Mouse (Mus musculus) frontal cortex, adult 2 months (tissue): ENCODE data around the gene Bnipl. TPM values are rescaled to one million over a fixed set of nuclear protein-coding genes. Genes with fewer than 3 reads are reported as not detected.

Source experiments
- DNase-seq, 2 experiments: peaks; one replicate each; pipeline ENCODE4 v3.0.0; 2022; ENCODE audit warnings: low spot score in 1 of 2; ENCODE audit errors: extremely low spot score in 1 of 2
- polyA plus RNA-seq: library from polyadenylated mRNA; depleted of rRNA; stranded (reverse); fragments of >200 nt; gene quantifications from 2 replicates; pipeline ENCODE4 v1.2.3, GENCODE M21; 2012

Gene Bnipl
- polyA plus RNA-seq, 1 experiment, result 0.48 TPM

DNA sequence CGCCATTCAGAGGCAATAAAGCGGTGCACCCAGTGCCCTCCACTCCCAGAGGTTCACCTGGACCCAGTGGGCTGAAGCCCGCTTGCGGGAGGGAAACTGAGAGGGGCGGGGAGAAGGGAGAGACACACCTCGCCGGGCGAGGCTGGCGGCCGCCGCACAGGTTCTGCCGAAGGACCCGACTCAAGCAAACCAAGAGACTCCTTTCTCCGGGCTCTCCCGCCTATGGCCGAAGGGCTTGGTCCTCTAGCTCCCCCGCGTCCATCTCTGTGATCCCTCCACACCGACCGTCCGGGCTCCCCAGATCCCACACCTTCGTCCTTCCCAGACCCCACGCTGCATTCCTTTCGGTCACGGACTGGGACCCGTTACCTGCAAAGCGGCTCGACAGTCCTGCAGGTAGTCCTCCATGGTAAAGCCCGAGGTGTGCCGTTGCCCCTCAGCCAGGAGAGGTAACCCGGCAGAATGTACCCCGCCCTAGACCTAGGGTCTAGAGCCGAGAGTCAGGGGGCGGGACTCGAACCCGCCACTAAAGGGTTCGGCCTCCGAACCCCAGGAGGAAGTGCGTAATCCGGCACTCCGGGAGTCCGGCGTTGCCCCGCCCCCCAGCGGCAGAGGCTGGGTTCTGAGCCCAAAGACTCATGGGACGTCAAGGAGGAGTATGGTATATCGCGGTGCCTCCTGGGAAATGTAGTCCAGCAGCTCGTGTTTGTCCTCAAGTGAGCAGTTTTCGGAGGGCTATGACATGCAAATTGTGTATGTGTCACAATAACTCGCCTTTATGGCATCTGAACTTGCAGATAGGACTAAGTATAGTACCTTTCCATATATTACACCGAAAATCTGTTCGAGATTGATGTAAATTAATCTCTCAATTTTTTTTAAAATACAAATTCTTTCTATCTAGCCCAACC is 30.5 kb upstream of the Bnipl start, which contains the start of the genes Mindy1 and Prune1:
Gene Mindy1, plus strand, starts transcription at position 130 of the 911 bp plus-strand sequence.
Gene Prune1, minus strand, starts transcription at position 861 of the 911 bp plus-strand sequence.
- DNase-seq, result peak; percentile 97 to 99

DNA sequence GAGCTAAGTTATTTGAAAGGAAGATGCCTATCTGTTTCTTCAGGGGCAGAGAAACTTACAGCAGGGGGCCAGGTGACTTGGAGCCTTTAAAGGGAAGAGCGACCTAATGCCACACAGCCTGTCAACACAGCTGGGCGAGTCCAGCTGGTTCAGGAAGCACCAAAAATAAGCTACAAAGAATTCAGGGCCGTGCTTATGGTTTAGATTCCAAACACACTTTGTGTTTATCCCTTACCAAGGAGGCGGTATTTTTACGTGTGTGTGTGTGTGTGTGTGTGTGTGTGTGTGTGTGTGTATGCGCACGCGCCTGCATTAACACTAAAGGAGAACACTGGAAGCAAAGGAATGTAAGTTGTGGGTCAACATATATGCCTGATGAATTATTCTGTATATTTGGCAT is 29.8 kb upstream of the Bnipl start:
- DNase-seq, result peak in 1 of 2 experiments; percentile 34

- DNase-seq, result no peak
Observed at GRCm38 (mm10) chr3:95277149-95277551, 26.2 kb upstream of the Bnipl start.

DNA sequence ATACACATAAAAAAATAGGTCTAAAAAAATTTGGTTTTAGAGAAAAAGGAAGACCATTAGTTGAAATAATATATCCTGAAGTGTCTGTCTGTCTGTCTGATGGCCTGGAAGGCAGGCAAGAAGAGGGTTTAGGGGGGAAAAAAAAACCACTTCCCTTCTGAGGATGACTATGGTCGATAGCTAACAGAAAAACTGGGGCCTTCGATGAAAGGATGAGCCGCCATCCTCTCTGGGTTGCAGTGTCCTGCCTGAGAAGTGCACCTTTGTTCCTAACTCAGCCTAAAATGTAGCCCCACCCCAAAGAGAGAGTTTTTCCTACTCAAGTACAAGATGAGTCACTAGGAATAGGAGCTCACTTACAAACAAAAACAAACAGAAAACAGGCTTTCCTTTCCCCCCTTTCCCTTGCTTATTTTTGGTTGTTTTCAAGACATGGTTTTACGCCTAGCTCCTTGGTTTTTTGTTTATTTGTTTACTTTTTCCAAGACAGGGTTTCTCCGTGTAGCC is 25.5 kb upstream of the Bnipl start:
- DNase-seq, result no peak

GRCm38 (mm10) chr3:95275161-95275560 is 24.2 kb upstream of the Bnipl start:
- DNase-seq, result no peak

- no peak for DNase-seq
Observed at GRCm38 (mm10) chr3:95274453-95274852, 23.5 kb upstream of the Bnipl start.

GRCm38 (mm10) chr3:95273471-95273870 is 22.5 kb upstream of the Bnipl start:
- no peak for DNase-seq

DNA sequence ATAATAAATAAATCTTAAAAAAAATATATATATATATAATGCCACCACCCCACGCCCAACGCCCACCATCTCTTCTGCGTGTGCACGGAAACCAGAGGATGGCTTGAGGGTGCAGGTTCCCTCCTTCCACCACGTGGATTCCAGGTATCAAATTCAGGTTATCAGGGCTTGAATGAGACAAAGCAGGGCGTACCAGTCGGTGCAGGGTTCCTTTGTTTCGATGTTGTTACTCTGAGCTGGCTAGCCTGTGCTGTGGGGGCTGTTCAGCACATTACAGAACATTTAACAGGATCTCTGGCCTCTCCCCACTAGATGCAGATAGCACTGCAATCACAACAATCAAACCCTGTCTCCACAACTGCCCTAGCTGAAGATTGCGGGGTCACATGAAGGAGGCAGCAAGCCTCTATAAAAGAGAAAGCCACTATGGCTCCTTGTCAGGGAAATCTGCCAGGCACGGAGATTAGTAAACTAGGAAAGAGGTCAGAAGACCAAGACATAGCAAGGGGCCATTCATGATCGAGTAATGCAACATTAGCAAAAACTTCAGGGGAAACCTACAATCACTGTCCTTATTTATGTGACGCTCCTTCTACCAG is 19.9 kb upstream of the Bnipl start:
- DNase-seq, result no peak

- DNase-seq, result peak in 1 of 2 experiments; percentile 48
Observed at GRCm38 (mm10) chr3:95269789-95270188, 18.8 kb upstream of the Bnipl start.

GRCm38 (mm10) chr3:95267855-95268254 is 16.9 kb upstream of the Bnipl start:
- no peak for DNase-seq

DNA sequence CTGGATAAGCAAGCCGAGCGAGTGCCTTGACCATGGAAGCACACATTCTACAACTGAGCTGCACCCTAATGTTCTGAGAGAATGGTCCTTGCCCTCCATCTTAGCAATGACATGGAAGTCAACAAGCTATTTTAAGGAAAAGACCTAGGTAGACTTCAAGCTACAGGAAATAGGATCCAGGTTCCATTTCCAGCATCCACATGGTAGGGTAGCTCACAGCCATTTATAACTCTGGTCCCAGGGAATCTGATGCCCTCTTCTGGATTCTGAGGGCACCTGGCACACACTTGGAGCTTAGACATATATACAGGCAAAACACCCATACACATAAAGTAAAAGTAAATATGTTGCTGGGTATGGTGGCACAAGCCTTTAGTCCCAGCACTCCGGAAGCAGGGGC is 15.1 kb upstream of the Bnipl start:
- no peak for DNase-seq

GRCm38 (mm10) chr3:95264724-95265123 is 13.7 kb upstream of the Bnipl start:
- DNase-seq, result peak in 1 of 2 experiments; percentile 52

- peak in 1 of 2 experiments; percentile 67 for DNase-seq
Observed at GRCm38 (mm10) chr3:95263089-95263739, 12.2 kb upstream of the Bnipl start.

DNA sequence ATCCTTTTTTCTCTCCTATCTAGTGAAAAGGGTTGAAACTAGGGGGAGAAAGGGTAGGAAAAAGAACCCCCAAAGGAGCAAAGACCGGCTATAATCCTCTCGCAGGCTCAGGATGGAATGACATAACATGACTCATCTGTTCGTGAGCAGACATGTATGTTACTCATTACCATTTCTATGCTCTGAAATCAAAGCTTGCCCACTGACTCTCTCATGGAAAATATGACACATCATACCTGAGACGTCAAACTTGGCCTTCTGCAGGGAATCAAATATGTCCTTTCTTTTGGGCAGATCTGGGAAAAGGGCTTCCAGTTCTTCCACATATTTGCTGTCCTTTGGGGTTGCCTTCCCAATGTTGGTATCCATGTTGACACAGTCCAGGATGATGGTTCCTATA is 11.0 kb upstream of the Bnipl start:
- no peak for DNase-seq

- no peak for DNase-seq
Observed at GRCm38 (mm10) chr3:95256931-95257330, 5.9 kb upstream of the Bnipl start.

DNA sequence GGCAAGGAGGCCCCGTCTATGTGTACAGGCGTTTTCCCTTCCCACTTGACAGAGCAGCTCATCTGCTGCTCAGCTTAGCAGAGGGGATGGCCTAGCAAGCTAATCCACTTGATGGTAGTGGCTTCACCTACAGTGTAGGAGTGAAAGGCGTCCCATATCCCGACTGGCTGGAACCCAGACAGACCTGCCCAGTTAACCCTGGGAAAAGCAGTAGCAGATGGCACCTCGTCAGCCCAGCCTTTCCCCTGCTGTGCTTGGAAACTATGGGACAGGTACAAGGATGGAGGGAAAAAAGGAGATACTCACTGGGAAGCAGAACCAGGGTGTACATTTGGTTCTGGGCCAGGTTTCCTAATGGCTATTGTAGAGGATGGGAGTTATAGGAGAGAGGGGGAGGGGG is 632 bp downstream of the Bnipl start:
- DNase-seq, result no peak

DNA sequence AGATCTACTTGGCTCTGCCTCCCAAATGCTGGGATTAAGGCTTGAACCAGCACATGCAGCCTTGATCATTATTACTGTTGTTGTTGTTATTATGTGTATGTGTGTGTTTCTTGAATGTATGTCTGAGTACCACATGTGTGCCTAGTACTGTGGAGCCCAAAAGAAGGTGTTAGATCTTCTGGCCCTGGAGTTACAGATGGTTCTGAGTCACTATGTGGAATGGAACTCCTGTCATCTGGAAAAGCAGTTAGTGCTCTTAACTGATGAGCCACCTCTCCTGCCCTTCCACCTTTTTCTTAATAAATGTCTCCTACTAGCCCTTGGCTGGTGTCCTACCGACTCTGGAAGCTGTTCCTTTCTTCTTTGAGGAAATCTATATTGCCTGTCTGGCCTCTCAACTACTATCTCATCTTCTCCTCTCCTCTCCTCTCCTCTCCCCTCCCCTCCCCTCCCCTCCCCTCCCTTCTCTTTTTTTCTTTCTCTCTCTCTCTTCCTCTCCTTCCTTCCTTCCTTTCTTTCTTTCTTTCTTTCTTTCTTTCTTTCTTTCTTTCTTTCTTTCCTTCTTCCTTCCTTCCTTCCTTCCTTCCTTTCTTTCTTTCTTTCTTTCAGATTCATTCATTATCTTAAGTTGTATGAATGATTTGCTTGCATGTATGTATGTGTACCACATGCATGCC is 3.2 kb downstream of the Bnipl start:
- no peak for DNase-seq

DNA sequence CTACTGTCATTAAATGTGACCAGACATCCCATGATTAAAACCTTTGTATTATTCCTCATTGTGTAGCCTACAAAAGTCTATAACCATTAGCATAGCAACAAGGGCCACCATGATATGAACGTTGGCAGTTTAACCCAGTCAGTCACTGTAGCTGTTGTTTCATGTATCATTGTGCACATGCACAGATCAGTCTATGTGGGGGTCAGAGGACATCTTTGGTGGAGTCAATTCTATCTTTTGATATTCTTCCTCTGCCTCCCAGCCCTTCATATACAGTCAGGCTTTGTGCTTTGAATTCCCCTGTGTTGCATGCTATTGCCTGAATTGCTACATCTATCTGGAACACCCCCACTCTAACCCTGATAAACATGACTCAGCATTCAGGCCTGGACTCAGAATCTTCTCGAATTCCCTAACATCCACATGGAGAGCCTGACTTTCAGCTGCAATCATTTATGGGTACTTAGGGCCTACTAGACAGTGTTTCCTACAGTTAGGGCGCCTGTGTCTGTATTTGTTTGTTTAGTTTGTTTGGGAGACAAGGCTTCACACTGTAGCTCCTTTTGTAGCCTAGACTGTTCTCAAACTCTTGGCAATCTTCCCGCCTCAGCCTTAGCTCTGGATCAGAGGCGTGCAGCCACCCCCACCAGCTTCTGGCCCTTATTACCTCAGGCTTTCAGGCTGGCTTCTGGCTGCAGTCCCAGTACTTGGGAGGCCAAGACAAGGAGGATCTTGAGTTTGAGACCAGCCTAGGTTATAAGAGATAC is 4.3 kb downstream of the Bnipl start:
- peak; percentile 46 to 75 for DNase-seq

- DNase-seq, result no peak
Observed at GRCm38 (mm10) chr3:95243086-95243485, 7.9 kb downstream of the Bnipl start.

- no peak for DNase-seq
Observed at GRCm38 (mm10) chr3:95241498-95241897, 9.5 kb downstream of the Bnipl start, which contains the start of gene Gm128. Gene Gm128, minus strand, starts transcription at chr3:95241598.
